Mouse (Mus musculus) spleen, embryonic (tissue): ENCODE data around the gene Sh3rf3.

Experiments
- CTCF ChIA-PET: fragments of 350-600 bp; sonication (Branson Sonifier 250); formaldehyde crosslinking; loops from one replicate; lab custom pipeline; 2022; lab: Charles Lee

Gene Sh3rf3

DNA sequence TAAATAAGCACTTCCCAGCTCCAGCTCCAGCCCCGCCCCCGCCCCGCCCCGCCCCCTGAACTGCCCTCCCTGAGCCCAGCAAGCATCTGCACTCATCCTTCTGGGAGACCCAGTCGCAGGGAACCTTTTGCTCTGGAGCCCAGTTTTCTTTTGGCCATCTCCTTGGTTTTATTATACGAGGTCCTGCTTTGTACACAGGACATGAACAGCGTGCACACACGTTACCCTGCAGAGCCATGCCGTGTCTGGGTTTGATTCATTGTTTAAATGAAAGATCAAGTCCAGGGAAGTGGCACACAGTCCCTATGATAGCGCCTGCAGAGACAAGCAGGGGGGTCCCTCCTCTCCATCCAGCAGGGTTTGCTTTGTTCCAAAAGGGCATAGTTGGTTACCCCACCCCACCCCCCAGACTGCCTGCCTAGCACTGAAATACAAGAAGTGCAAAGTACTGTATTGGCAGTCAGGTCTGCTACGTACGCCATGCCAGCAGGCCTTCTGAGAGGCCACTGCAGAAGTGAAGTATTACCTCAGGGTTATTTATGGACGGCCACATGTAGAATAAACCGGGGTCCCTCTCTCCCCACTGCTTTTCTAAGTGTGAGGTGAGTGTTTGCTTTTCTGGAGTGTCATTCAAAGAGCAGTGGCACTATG, 41.5 kb downstream of the Sh3rf3 start:
- CTCF ChIA-PET = no interaction called here

DNA sequence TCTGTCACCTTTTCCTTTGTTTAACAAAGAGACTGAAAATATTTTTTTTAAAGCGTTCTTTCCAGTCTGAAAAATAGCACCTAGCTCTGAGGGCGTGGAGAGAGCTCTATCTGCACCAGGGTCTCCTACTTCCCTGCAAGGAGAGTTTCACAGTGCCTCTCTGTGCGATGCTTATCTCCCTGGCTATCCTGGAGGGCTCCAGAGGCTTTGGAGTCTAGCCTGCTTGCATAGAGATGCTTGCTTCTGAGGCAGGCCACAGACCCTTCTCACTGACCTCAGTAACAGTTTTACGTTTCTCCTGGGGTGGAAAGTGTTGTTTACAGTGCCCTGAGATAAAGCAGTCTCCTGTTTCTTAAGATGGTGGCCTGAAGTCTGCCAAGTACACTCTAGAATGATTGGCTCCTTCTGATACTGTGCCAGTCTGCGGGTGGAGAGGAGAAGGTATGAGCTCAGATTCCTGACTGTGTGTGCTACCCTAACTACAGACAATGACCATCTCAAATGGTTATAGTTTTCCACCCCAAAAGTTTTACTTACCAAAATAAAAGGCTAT, 42.1 kb downstream of the Sh3rf3 start:
- CTCF ChIA-PET = no interaction called here

DNA sequence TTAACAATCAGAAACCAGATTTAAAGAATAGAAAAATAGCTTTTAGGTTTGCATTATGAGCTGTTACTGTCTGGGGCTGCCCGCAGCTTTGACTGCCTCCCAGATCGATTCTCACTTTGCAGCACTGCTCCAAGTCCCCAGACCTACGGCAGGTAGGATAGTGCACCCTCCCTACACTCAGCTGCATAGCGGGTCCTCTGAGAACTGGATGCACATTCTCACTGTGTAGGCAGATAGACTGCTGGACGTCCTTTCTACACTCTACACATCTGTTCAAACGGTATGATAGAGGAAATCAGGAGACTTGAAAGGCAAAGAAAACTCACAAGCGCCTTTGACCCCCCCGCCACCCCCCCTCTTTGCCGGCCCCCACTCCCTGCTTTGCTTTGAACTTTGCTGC, 42.7 kb downstream of the Sh3rf3 start:
- CTCF ChIA-PET = no interaction called here

DNA sequence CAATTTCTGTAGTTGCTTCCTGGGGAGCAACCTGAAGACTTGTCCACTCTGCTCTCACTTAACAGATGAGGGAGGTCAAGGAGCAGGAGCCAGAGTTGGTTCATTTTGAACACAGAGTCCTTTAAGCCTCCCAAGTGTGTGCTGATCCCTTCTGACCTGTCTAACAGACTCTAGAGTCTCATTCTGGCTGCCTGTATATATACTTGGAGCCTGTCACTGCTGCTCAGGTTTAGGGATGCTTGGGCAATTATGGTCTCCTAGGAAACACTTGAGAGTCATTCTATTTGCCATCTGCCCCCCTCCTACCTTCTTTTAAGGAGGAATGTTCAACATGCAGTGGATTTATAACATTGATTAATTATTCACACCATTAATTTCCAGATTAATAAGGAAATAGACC, 43.6 kb downstream of the Sh3rf3 start:
- CTCF ChIA-PET = no interaction called here

DNA sequence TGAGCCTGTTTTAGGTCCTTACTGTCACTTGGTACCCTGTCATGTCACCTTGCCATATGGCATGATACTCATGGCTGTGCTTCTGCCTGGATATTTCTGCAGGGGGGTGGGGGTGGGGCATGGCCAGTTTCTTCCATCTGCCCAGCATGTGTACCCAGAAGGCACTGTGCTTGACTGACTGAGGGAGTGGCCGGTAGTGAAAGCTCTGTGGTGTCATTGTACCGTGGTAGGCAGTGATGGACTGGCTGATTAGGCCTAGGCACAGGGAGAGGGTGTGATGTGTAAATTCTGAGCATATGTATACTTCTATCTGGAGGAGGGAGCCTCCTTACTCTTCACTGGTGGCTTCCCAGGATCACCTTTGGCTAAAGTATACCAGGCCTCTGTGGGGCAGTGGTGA, 51.6 kb downstream of the Sh3rf3 start:
- CTCF ChIA-PET = no interaction called here

DNA sequence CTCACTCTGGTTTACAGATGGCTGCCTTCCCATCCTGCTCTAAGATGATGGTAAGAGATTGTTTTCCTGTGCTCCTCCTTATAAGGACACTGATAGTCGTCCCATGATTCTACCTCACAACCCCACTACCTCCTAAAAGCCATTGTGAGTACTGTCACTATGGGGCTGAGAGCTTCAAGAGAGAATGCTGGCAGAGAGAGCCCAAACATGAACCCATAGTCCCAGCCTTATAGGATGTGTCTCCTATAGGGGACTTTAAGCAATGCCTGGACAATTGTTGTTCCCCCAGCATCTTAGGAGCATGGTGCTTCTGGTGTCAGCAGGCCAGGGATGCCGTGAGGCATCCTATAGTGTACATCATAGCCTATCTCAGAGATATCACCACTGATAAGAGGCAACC, 54.4 kb downstream of the Sh3rf3 start:
- CTCF ChIA-PET = no interaction called here

DNA sequence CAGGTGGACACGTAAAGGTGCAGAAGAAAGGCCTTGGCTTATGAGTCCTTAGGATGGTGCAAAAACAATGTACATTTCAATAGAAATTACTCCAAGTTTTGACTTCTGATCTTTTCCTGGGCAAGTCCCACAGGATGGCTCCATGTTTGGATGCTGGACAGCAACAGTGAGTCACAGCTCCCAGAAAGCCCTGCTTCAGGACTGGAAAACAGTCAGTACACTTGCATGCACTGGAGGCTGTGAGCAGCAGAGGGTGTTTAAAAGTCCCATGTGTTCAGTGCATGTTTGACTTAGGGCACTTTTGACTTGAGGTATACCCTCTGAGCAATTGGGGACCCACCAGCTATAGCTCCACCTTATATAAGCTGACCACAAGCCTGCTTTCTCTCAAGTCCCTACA, 56.7 kb downstream of the Sh3rf3 start:
- CTCF ChIA-PET = no interaction called here

DNA sequence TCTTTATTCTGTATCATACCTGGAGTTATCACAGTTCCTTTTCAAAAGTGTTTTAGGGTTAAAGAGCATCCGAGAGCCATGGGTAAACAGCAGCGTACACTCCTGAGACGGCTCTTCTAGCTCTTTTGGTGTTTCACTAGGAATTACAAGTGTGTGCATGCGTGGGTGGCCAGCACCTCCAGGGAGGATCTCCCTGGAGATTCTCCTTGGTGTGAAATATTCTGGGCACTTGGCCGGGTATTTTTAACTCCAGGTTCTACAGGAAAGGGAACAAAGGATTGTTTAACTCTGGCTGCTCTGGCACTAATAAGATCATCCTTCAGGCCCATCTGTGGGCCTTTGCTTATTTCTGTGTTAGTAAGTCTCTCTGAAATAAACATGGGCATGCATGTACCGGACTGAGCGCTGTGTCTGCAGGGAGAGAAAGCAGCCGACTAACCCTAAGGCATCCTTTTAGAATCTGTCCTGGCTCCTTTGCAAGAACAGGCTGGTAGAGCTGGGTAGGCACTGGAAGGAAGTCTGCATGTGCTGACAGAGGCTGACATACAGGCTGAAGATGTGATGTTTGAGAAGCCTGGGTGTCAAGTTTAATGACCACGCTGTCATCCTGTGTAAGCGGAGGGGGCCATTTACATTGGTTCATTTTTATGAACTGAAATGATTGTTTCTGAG, 58.1 kb downstream of the Sh3rf3 start:
- CTCF ChIA-PET = no interaction called here

DNA sequence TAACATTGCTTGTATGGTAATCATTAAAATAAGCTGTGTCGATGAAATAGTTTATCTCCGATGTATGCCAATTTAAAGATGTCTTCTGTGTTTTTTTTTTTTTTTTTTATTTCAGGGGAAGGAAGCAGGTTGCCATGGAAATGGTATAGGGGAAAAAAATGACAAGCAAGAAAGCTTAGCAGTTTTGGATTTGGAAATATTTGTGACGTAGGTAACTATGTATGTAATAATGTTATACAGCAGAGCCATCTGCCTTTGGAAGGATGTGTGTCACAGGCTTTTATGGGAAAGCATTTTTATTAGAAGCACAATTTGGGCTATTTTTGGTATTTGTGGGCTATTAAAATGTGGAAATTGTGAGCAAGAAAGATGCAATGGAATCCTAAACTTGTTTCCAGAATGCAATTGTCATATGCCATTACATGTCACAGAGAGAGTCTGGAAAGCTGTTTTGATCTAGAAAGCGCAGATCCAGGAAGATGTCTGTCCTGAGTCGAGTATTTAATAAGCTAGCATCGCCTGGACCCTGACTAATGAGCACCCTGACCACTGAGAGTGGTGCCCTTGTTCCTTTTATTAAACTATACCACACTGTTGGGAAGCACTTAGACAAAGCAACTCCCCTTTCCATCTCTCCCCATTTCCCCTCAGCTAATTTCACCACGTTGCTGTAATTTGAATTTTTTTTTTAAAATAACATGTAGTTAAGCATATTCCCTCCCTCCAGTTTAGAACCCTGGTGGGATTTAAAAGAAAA, 58.8 kb downstream of the Sh3rf3 start:
- CTCF ChIA-PET = no interaction called here

DNA sequence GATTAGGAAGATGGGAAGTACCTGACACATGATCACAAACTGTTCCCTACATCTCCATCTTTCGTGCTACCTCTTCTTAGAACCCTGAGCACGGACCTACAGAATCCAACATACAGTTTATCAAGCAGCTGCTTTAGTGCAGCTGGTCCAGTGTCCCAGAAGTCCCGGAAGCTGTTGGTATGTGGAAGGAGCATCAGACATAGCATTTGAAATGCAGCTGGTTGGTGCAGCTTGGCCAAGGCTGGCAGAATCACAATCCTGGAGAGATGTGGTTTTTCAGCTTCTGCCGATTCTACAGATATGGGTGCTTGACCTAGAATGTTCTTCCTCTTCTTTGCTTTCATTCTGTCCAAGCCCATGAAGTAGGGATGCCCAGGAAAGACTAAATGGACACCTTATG, 64.7 kb downstream of the Sh3rf3 start:
- CTCF ChIA-PET = no interaction called here

DNA sequence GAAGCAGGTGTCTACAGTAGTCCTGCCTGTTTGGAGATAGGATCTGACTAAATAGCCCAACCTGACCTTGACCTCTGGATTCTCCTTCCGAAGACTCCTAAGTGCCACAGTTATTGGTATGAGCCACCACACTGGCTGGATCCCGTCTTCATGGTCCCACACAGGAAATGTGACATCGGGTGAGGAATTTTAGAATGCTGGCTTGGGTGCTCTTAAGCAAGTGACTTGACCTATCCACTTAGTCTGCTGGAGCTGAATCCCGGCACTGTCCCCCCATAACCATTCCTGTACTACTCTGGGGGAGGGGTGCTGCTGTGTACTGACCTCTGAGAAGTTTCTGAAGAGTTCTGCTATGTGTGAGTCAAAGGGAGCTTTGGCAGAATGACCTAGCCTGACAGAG, 65.5 kb downstream of the Sh3rf3 start:
- CTCF ChIA-PET = no interaction called here

DNA sequence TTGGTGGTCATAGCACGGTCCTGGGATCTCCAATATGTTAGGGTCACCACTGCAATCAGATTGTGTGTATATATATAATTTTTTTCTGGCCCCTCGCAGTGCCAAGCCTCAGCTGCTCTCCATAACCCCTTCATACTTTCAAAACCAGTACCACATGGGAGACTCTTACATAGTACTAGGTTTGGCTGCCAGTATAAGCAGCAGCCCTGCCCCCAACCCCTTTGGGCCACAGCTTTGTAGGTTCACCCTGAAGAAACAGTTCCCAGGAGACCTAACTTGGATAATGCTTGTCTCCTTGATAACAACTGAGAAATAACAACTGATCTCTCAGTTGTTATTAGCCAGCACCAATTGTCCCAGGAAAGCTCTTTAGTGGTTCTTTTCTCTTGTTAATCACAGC, 69.6 kb downstream of the Sh3rf3 start:
- CTCF ChIA-PET = no interaction called here

DNA sequence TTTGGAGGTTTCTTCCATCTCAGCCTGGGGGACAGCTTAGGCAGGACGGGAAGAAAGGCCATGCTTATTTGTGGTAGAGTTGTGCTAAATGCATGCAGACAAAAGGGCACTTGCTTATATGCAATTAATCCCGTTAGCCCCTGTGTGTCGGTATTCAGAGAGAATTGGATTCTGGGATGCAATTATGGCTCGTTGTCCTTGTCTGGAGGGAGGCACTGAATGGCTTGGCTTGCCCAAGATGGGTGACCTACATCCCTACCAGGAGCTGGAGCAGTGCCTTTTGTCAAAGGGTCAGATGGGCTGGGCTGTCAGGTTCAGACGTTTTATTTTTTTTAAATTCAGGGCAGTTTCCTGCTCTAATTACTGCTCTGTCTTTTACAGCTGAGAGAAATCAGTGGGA, 72.2 kb downstream of the Sh3rf3 start:
- CTCF ChIA-PET = no interaction called here

DNA sequence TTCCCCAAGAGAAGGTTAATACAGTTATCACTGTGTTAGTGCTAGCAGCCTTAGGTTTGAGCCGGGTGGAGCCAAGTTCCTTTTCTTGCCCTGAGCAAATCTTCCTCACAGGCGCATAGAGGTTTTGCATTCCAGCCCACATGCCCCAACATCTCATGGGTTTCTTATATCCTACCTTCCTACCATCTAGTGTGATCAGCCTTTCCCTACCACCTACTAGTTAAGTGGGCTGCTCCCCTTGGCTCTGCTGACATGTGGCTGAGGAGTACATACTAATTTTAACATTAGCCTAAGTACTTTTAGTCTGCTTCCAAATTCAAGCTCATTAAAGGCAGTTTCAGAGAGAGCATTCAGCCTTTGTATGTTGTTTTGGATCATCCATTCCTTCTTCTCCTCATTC, 72.7 kb downstream of the Sh3rf3 start:
- CTCF ChIA-PET = interaction anchor here (0.7 kb wide), 1 partner anchor 150 kb away, joined by 3 read pairs; no protein-coding TSS in a partner anchor

DNA sequence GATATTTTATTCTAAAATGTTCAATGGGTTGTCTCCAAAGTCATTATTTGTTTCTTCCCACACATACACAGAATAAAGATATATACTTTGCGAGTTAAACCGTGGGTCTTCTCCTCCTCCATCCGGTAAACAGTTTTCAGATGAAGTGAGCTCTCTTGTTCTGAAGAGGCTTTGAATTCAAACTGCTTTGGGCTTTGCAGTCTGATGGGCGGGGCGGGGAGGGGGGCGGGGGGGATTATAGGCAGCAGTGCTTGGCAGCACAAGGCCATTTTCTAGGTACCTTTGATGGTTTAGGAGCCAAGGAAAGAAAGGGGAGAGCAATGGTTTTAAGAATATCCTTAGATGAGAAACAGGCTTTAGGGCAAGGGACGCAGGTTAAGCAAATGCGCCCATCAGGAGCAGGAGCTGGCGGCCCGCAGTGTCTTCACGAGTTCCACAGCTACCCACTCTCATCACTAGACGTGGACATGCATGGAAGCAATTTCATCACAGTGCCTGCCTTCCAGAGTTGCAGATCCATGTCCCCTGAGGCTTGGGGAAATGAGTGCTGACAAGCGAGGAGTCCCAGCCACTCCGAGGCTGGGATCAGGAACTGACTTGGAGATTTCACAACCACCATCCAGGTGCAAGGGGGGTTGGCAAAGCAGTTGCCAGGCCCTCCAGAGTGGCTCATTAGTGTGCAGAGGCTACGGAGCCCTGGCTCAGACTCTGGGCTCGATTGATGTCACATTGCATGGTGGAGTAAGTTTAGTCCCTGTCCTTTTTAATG, 77.7 kb downstream of the Sh3rf3 start:
- CTCF ChIA-PET = no interaction called here

DNA sequence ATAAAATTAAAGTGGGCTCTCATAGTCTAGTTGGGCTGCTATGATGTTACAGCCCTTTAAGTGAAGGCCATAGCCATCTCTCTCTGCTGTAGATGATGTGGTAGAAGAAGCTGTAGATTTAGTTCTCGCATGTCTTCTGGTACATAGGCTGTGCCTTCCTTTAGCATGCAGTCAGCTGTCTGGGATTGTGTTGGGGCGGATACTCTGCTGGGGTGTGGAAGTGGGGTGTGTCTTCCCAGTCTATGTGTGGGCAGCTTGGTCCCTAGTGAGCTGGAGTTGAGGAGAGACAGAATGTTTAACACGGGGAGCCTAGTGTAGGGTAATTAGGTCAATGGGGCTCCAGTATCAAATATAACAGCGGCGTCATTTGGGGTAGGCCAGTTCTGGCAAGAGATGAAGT, 82.3 kb downstream of the Sh3rf3 start:
- CTCF ChIA-PET = no interaction called here

DNA sequence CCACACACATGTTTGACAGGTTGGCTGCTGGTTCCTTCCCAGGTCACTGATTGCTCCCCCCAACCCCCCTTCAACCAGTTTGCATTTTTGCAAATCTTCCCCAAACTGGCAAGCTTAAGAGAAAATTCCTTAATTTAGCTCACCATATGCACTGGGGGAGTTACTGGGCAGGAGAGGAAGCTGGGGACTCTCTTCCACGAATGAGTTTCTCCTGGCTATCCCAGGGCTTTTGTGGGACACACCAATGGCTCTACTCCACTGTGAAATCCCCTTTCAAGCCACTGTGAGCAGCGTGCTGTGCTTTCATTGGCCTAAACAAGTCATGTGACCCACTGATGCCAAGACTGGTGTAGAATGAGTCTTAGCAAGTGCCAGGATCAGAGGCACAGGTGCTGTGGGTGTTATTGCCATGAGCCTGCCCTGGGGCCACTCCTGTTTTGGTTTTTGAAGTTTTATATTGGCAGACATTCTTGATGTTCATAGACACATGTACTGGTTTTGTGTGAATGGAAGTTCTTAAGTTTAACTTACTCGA, 83.9 kb downstream of the Sh3rf3 start:
- CTCF ChIA-PET = no interaction called here

DNA sequence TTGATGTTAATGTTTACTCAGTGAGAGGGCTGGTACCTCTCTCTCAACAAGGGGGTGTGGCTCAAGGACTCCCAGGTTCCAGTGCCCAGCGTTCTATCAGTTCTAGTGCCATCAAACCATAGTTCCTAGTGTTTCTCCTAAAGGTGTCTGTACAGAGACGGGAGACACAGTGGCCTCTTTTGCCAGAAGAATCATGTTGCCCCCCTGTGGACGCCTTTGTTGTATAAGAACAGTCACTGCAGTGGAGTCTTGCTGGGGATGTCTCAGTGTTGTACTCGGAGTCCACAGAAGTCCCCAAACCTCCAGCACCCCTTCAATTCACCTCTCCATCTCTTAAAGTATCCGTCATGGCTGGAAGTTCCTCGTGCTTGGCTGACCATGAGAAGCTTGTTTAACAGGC, 92.1 kb downstream of the Sh3rf3 start:
- CTCF ChIA-PET = no interaction called here

DNA sequence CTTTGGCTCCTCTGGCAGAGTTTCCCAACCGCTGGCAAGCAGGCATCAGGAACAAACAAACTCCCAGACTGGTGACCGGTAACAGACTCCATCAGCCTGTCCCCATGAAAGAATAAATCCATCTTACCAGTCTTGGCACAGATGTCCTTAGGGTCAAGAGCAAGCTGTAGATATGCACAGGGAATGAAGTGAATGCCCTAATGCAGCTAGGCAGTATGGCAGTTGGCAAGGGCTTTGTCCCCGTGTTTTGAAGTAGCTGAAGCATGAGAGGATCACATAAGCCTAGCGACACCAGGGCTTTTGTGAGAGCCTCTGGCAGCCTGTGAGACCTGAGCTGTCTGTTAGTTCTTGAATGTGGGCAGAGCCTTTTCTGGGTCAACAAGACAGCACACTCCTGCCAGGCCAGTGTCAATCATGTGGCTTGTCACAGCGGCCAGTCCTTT, 93.9 kb downstream of the Sh3rf3 start:
- CTCF ChIA-PET = no interaction called here

DNA sequence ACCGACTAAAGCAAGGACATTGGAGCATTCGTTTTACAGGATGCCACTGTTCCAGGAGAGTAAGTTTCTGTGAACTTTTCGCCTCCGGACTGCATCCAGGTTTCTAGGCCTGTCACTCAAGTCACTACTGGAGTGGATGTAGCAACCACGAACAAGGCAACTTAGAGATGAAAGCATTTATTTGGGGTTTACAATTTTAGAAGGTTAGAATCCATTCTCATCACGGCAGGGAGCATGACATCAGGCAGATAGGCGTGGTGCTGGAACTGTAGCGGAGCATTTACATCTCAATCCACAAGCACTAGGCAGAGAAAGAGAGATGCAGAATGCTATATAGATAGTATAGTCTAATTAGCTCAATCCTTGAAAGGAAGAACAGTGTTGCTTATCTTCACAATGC, 95.3 kb downstream of the Sh3rf3 start:
- CTCF ChIA-PET = no interaction called here
